Mouse (Mus musculus): ENCODE results near the gene Kcnh2.

- TF ChIP-seq POLR2A (IDR thresholded peaks at IDR 0.05; ENCODE audit: low read depth, low read length) = no peak
- no peak for TF ChIP-seq CTCF (IDR thresholded peaks at IDR 0.05; ENCODE audit: extremely low read depth, insufficient read length, insufficient replicate concordance, low read depth, low read length)
Measured at GRCm38 (mm10) chr5:24270941-24271340, 80.5 kb downstream of the Kcnh2 start.

Measured in small intestine, adult 2 months (tissue).